Mouse (Mus musculus): ENCODE results near the gene Tmem95. TPM values are rescaled to one million over a fixed set of nuclear protein-coding genes. Genes with fewer than 3 reads are reported as not detected.

Tmem95 gene
- polyA plus RNA-seq, 1 experiment from 2014 or later, result not detected

- Histone ChIP-seq H3K4me1 (replicated peaks) (no peaks in the 10 kb centered on the region), H3K36me3 (no peaks in the 10 kb centered on the region), H3K4me3 (replicated peaks) (no peak overlapping the region), H3K4me2 (no peak overlapping the region), H3K27ac (no peak overlapping the region), H3K27me3 (no peaks in the 10 kb centered on the region), H3K9ac (replicated peaks) (no peak overlapping the region), H3K9me3 (no peaks in the 10 kb centered on the region)
- no peak for ATAC-seq (ENCODE audit: insufficient number of reproducible peaks, insufficient read depth, low FRiP score, low TSS enrichment, low read depth)
- WGBS, result 72% methylated on average over 8 of the region's 8 CpGs
These were observed 9.3 kb upstream of the Tmem95 start for GRCm38 (mm10) chr11:69886907-69887635.

- Histone ChIP-seq H3K9ac (replicated peaks) (no peak overlapping the region), H3K4me2 (no peak overlapping the region), H3K27me3 (no peaks in the 10 kb centered on the region), H3K4me1 (replicated peaks) (peaks cover 20% of the 10 kb centered on the region), H3K9me3 (no peaks in the 10 kb centered on the region), H3K4me3 (replicated peaks) (no peak overlapping the region), H3K27ac (no peak overlapping the region), H3K36me3 (no peaks in the 10 kb centered on the region)
- 80% methylated on average over 8 of the region's 8 CpGs for WGBS
- ATAC-seq (ENCODE audit: insufficient number of reproducible peaks, insufficient read depth, low FRiP score, low TSS enrichment, low read depth), result no peak
These were observed 6.8 kb upstream of the Tmem95 start for GRCm38 (mm10) chr11:69884663-69885062.

GRCm38 (mm10) chr11:69884240-69884639, 6.4 kb upstream of the Tmem95 start:
- H3K4me2 ChIP-seq, result no peak overlapping the region
- H3K27ac ChIP-seq, result no peak overlapping the region
- WGBS, result 79% methylated on average over 9 of the region's 9 CpGs
- H3K4me3 ChIP-seq (replicated peaks), result no peak overlapping the region
- H3K36me3 ChIP-seq, result no peaks in the 10 kb centered on the region
- ATAC-seq (ENCODE audit: insufficient number of reproducible peaks, insufficient read depth, low FRiP score, low TSS enrichment, low read depth), result no peak
- no peak overlapping the region for H3K9ac ChIP-seq (replicated peaks)
- H3K27me3 ChIP-seq, result no peaks in the 10 kb centered on the region
- H3K9me3 ChIP-seq, result no peaks in the 10 kb centered on the region
- H3K4me1 ChIP-seq (replicated peaks), result peaks cover 23% of the 10 kb centered on the region

- no peak for ATAC-seq (ENCODE audit: insufficient number of reproducible peaks, insufficient read depth, low FRiP score, low TSS enrichment, low read depth)
- H3K9me3 ChIP-seq, result no peaks in the 10 kb centered on the region
- no peaks in the 10 kb centered on the region for H3K27me3 ChIP-seq
- WGBS, result 89% methylated on average over 8 of the region's 8 CpGs
- H3K27ac ChIP-seq, result no peak overlapping the region
- no peak overlapping the region for H3K4me2 ChIP-seq
- H3K36me3 ChIP-seq, result no peaks in the 10 kb centered on the region
- H3K9ac ChIP-seq (replicated peaks), result no peak overlapping the region
- no peak overlapping the region for H3K4me3 ChIP-seq (replicated peaks)
- H3K4me1 ChIP-seq (replicated peaks), result peaks cover 29% of the 10 kb centered on the region
These were observed 5.8 kb upstream of the Tmem95 start for GRCm38 (mm10) chr11:69883527-69884151.

DNA sequence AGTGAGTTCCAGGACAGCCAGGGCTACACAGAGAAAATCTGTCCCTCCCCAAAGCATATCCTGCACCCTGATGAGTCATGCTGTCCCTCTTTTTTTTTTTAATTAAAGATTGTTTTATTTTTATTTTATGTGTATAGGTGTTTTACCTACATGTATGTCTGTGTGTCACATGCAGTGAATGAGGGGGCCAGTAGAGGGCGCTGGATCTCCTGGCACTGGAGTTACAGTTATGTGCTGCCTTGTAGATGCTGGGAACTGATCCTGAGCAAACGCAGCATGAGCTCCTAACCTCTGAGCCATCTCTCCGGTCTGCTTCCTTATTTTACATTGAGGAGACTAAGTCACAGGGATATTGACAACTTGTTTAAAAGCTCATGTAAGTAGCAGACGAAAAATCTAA, 5.2 kb upstream of the Tmem95 start:
- ATAC-seq (ENCODE audit: insufficient number of reproducible peaks, insufficient read depth, low FRiP score, low TSS enrichment, low read depth), result no peak
- 64% methylated on average over 4 of the region's 4 CpGs for WGBS

GRCm38 (mm10) chr11:69881787-69882670, 4.2 kb upstream of the Tmem95 start:
- Histone ChIP-seq H3K4me2 (peak overlapping the region; percentile 82), H3K27ac (peak overlapping the region; percentile 90), H3K4me3 (replicated peaks) (peak overlapping the region; percentile 55), H3K27me3 (no peaks in the 10 kb centered on the region), H3K9me3 (no peaks in the 10 kb centered on the region), H3K4me1 (replicated peaks) (peaks cover 34% of the 10 kb centered on the region), H3K36me3 (no peaks in the 10 kb centered on the region), H3K9ac (replicated peaks) (peak overlapping the region; percentile 67)
- WGBS, result 64% methylated on average over 21 of the region's 21 CpGs
- no peak for ATAC-seq (ENCODE audit: insufficient number of reproducible peaks, insufficient read depth, low FRiP score, low TSS enrichment, low read depth)

More for the DNA sequence above, 5.2 kb upstream of the Tmem95 start:
- no peak overlapping the region for H3K27ac ChIP-seq
- H3K4me2 ChIP-seq, result no peak overlapping the region
- H3K9ac ChIP-seq (replicated peaks), result no peak overlapping the region
- H3K4me1 ChIP-seq (replicated peaks), result peaks cover 31% of the 10 kb centered on the region
- no peaks in the 10 kb centered on the region for H3K9me3 ChIP-seq
- H3K4me3 ChIP-seq (replicated peaks), result no peak overlapping the region
- H3K36me3 ChIP-seq, result no peaks in the 10 kb centered on the region
- no peaks in the 10 kb centered on the region for H3K27me3 ChIP-seq

GRCm38 (mm10) chr11:69880853-69881603, 3.2 kb upstream of the Tmem95 start, which contains the start of gene Kctd11:
TSS of gene Kctd11 (minus strand) at chr11:69881406.
- Histone ChIP-seq H3K9me3 (no peaks in the 10 kb centered on the region), H3K4me2 (peak within 1 kb of the TSS; percentile 82), H3K27me3 (no peaks in the 10 kb centered on the region), H3K9ac (replicated peaks) (peak within 1 kb of the TSS; percentile 67), H3K4me1 (replicated peaks) (peaks cover 38% of the 10 kb centered on the region), H3K36me3 (no peaks in the 10 kb centered on the region), H3K4me3 (replicated peaks) (peak within 1 kb of the TSS; percentile 55), H3K27ac (peak within 1 kb of the TSS; percentile 90)
- ATAC-seq (ENCODE audit: insufficient number of reproducible peaks, insufficient read depth, low FRiP score, low TSS enrichment, low read depth), result peak; percentile 73
- under 1% methylated on average over 46 of the region's 46 CpGs for WGBS

- H3K36me3 ChIP-seq, result no peaks in the 10 kb centered on the region
- no peaks in the 10 kb centered on the region for H3K9me3 ChIP-seq
- peak overlapping the region; percentile 55 for H3K4me3 ChIP-seq (replicated peaks)
- peak overlapping the region; percentile 90 for H3K27ac ChIP-seq
- peak overlapping the region; percentile 82 for H3K4me2 ChIP-seq
- no peaks in the 10 kb centered on the region for H3K27me3 ChIP-seq
- under 1% methylated on average over 18 of the region's 18 CpGs for WGBS
- H3K9ac ChIP-seq (replicated peaks), result peak overlapping the region; percentile 67
- H3K4me1 ChIP-seq (replicated peaks), result peaks cover 43% of the 10 kb centered on the region
- ATAC-seq (ENCODE audit: insufficient number of reproducible peaks, insufficient read depth, low FRiP score, low TSS enrichment, low read depth), result peak; percentile 40
These were observed 2.7 kb upstream of the Tmem95 start for GRCm38 (mm10) chr11:69880506-69880852.

GRCm38 (mm10) chr11:69879711-69880110, 1.9 kb upstream of the Tmem95 start:
- Histone ChIP-seq H3K4me1 (replicated peaks) (peaks cover 43% of the 10 kb centered on the region), H3K4me3 (replicated peaks) (peak overlapping the region; percentile 55), H3K27ac (no peak overlapping the region; the same call in 1 of the 2 replicates), H3K27me3 (no peaks in the 10 kb centered on the region), H3K9me3 (no peaks in the 10 kb centered on the region), H3K4me2 (peak overlapping the region; percentile 82), H3K36me3 (no peaks in the 10 kb centered on the region), H3K9ac (replicated peaks) (peak overlapping the region; percentile 67)
- ATAC-seq (ENCODE audit: insufficient number of reproducible peaks, insufficient read depth, low FRiP score, low TSS enrichment, low read depth), result no peak
- 53% methylated on average over 15 of the region's 15 CpGs for WGBS

DNA sequence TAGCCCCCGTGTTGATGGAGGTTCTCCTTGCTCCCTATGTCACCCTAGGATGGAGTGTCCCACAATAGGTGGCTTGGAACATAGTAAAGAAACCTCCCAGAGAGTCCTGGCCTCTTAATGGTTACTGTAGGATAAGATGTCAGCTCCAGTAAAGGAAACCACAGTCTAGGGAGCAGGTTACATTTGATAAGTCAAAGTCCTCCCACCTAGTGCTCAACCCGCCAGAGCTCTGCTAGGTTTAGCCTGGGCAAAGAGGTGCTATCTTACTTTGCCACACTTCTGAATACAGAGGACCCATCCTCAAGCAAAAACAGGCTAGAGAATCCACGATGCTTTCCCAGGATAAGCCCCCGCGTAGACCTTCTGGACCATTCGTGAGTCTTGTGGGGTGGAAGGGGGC, 1.1 kb upstream of the Tmem95 start:
- H3K4me1 ChIP-seq (replicated peaks), result peaks cover 43% of the 10 kb centered on the region
- H3K36me3 ChIP-seq, result no peaks in the 10 kb centered on the region
- H3K4me2 ChIP-seq, result peak overlapping the region; percentile 82
- 0 out of 2 replicates have a peak overlapping the region, but pooled peaks have one; percentile 18 for H3K9ac ChIP-seq (replicated peaks)
- H3K27ac ChIP-seq, result no peak overlapping the region
- WGBS, result 92% methylated on average over 6 of the region's 6 CpGs
- H3K4me3 ChIP-seq (replicated peaks), result no peak overlapping the region
- H3K9me3 ChIP-seq, result no peaks in the 10 kb centered on the region
- ATAC-seq (ENCODE audit: insufficient number of reproducible peaks, insufficient read depth, low FRiP score, low TSS enrichment, low read depth), result no peak
- H3K27me3 ChIP-seq, result no peaks in the 10 kb centered on the region
